Mouse (Mus musculus) thymus, postnatal 0 days (tissue): ENCODE results near the gene Ngdn. TPM values are rescaled to one million over a fixed set of nuclear protein-coding genes. Genes with fewer than 3 reads are reported as not detected.
"Not testable (repeated sequence)": the region's sequence is repeated elsewhere in the genome, so short reads cannot be mapped to it uniquely, and the experiment has no call there.

ENCODE experiments used
- DNase-seq: peaks from one replicate; pipeline ENCODE4 v3.0.0-alpha.2; 2015; ENCODE audit warnings: low spot score
- polyA plus RNA-seq: library from polyadenylated mRNA; unstranded; fragments of >200 nt; fragmentation: Nextera tagmentation; extraction: Ambion mirVana; gene quantifications from 2 replicates; pipeline ENCODE4 v1.2.1, GENCODE M21; 2015

The Ngdn gene
- polyA plus RNA-seq, 1 experiment from 2014 or later, result 128 TPM

GRCm38 (mm10) chr14:55027653-55028052 is 12.4 kb downstream of the Ngdn start:
- DNase-seq, result no peak

GRCm38 (mm10) chr14:55028333-55028835 is 13.1 kb downstream of the Ngdn start:
- DNase-seq, result no peak

GRCm38 (mm10) chr14:55029034-55029698 is 13.9 kb downstream of the Ngdn start:
- DNase-seq, result peak; percentile 58

- DNase-seq, result no peak
These were observed 17.5 kb downstream of the Ngdn start for GRCm38 (mm10) chr14:55032695-55033225.

- not testable (repeated sequence) for DNase-seq
These were observed 28.4 kb downstream of the Ngdn start for GRCm38 (mm10) chr14:55043694-55044093.

- DNase-seq, result no peak
These were observed 32.8 kb downstream of the Ngdn start for GRCm38 (mm10) chr14:55047971-55048531.

GRCm38 (mm10) chr14:55052496-55052895 is 37.2 kb downstream of the Ngdn start:
- no peak for DNase-seq

- no peak for DNase-seq
These were observed 37.8 kb downstream of the Ngdn start for GRCm38 (mm10) chr14:55053050-55053449.

GRCm38 (mm10) chr14:55053708-55054190 is 38.5 kb downstream of the Ngdn start:
- DNase-seq, result no peak

GRCm38 (mm10) chr14:55054191-55054749 is 39.0 kb downstream of the Ngdn start:
- DNase-seq, result no peak

- DNase-seq, result no peak
These were observed 40.0 kb downstream of the Ngdn start for GRCm38 (mm10) chr14:55055167-55055834.

- no peak for DNase-seq
These were observed 43.8 kb downstream of the Ngdn start for GRCm38 (mm10) chr14:55059009-55059408.

- no peak for DNase-seq
These were observed 44.7 kb downstream of the Ngdn start for GRCm38 (mm10) chr14:55059931-55060330.

- DNase-seq, result no peak
These were observed 46.6 kb downstream of the Ngdn start for GRCm38 (mm10) chr14:55061845-55062244.

GRCm38 (mm10) chr14:55062626-55063025 is 47.4 kb downstream of the Ngdn start:
- DNase-seq, result peak; percentile 28

- DNase-seq, result no peak
These were observed 47.9 kb downstream of the Ngdn start for GRCm38 (mm10) chr14:55063117-55063516.

GRCm38 (mm10) chr14:55063581-55064381 is 48.5 kb downstream of the Ngdn start:
- no peak for DNase-seq

GRCm38 (mm10) chr14:55064481-55065370 is 49.5 kb downstream of the Ngdn start:
- DNase-seq, result no peak

- DNase-seq, result no peak
These were observed 50.1 kb downstream of the Ngdn start for GRCm38 (mm10) chr14:55065391-55065790.

GRCm38 (mm10) chr14:55066042-55066441 is 50.8 kb downstream of the Ngdn start:
- no peak for DNase-seq
